Mouse (Mus musculus): ENCODE measurements around the gene Capza3.

DNA sequence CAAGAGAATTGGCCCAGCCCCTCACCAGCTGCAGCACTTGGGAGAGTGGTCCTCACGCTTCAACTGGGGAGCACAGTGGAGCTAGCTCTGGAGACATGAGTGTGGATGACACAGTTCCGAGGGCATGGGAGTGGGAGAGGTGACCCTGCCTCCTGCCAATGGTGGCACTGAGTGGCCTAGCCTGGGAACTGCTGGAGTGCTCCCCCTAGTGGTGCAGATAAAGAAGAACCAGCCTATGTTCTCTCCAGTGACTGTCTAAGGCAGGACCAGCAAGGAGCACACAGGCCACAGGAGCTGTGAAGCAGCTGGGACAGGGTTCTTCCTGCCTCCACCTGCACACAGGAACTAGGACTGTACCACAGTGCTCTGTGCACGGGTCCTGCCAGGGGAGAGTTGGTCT is 40.7 kb downstream of the Capza3 start:
- no peak for TF ChIP-seq POLR2A (IDR thresholded peaks at IDR 0.05; ENCODE audit: low read depth, low read length)
- no peak for TF ChIP-seq USF1 (IDR thresholded peaks at IDR 0.05; ENCODE audit: low read depth, low read length)
- TF ChIP-seq CTCF (conservative IDR thresholded peaks at IDR 0.05 in 1 of 2, IDR thresholded peaks at IDR 0.05 in 1 of 2; ENCODE audit: low read depth in 2 of 2, low read length in 2 of 2), result no peak
- TF ChIP-seq EP300 (IDR thresholded peaks at IDR 0.05; ENCODE audit: low read length), result no peak
- no peak for TF ChIP-seq ZKSCAN1 (IDR thresholded peaks at IDR 0.05; ENCODE audit: borderline replicate concordance, low read depth, low read length)
- TF ChIP-seq TBP (conservative IDR thresholded peaks at IDR 0.05; ENCODE audit: low read depth, low read length), result no peak
- no peak for TF ChIP-seq ZMIZ1 (IDR thresholded peaks at IDR 0.05; ENCODE audit: low read depth, low read length)
- TF ChIP-seq CHD1 (IDR thresholded peaks at IDR 0.05; ENCODE audit: low read depth, low read length), result no peak
- TF ChIP-seq JUND (conservative IDR thresholded peaks at IDR 0.05; ENCODE audit: low read depth, low read length), result no peak
- TF ChIP-seq CHD2 (IDR thresholded peaks at IDR 0.05; ENCODE audit: low read length), result no peak
- no peak for TF ChIP-seq IRF4 (IDR thresholded peaks at IDR 0.05; ENCODE audit: low read depth, low read length)

Measured in CH12.LX (cell line).